Mouse (Mus musculus) left cerebral cortex, adult 9 months (tissue): Measurements from ENCODE around the gene Unc80.
A peak's percentile ranks its signal among the peaks of the same experiment; 100 is the strongest.
"Not testable (repeated sequence)": the region's sequence is repeated elsewhere in the genome, so short reads cannot be mapped to it uniquely, and the experiment has no call there.

Experiments used
- DNase-seq, 2 experiments: peaks; one replicate each; pipeline ENCODE4 v3.0.0; 2022; ENCODE audit warnings: low spot score in 2 of 2

The Unc80 gene

GRCm38 (mm10) chr1:66617188-66617587 lies 149.0 kb downstream of the Unc80 start:
- DNase-seq, result no peak

GRCm38 (mm10) chr1:66638177-66638576 lies 170.0 kb downstream of the Unc80 start:
- no peak for DNase-seq

GRCm38 (mm10) chr1:66646894-66647293 lies 178.7 kb downstream of the Unc80 start:
- DNase-seq, result no peak

GRCm38 (mm10) chr1:66649568-66649967 lies 181.4 kb downstream of the Unc80 start:
- DNase-seq, result peak; percentile 39 to 63

- no peak for DNase-seq
Measured at GRCm38 (mm10) chr1:66650006-66650405, 181.8 kb downstream of the Unc80 start.

- DNase-seq, result no peak
Measured at GRCm38 (mm10) chr1:66655119-66655746, 187.1 kb downstream of the Unc80 start.

- DNase-seq, result no peak
Measured at GRCm38 (mm10) chr1:66655747-66656119, 187.6 kb downstream of the Unc80 start.

- DNase-seq, result no peak
Measured at GRCm38 (mm10) chr1:66671475-66671874, 203.3 kb downstream of the Unc80 start.

GRCm38 (mm10) chr1:66672812-66673211 lies 204.6 kb downstream of the Unc80 start:
- DNase-seq, result no peak

GRCm38 (mm10) chr1:66677928-66678327 lies 209.8 kb downstream of the Unc80 start:
- DNase-seq, result no peak

GRCm38 (mm10) chr1:66678662-66679061 lies 210.5 kb downstream of the Unc80 start:
- DNase-seq, result no peak

- no peak for DNase-seq
Measured at GRCm38 (mm10) chr1:66682974-66683373, 214.8 kb downstream of the Unc80 start.

GRCm38 (mm10) chr1:66691772-66692171 lies 223.6 kb downstream of the Unc80 start:
- DNase-seq, result no peak

GRCm38 (mm10) chr1:66692308-66692707 lies 224.1 kb downstream of the Unc80 start:
- no peak for DNase-seq

- DNase-seq, result no peak
Measured at GRCm38 (mm10) chr1:66692780-66693392, 224.7 kb downstream of the Unc80 start.

- DNase-seq, result no peak
Measured at GRCm38 (mm10) chr1:66694266-66694665, 226.1 kb downstream of the Unc80 start.

- DNase-seq, result no peak
Measured at GRCm38 (mm10) chr1:66695296-66695695, 227.1 kb downstream of the Unc80 start.

- not testable (repeated sequence) for DNase-seq
Measured at GRCm38 (mm10) chr1:66699630-66700029, 231.5 kb downstream of the Unc80 start.

- DNase-seq, result no peak
Measured at GRCm38 (mm10) chr1:66700149-66700692, 232.1 kb downstream of the Unc80 start.

GRCm38 (mm10) chr1:66700693-66701575 lies 232.8 kb downstream of the Unc80 start, which contains the start of gene Rpe:
TSS of gene Rpe (plus strand) at chr1:66700831.
- DNase-seq, result peak; percentile 73 to 86

- DNase-seq, result no peak
Measured at GRCm38 (mm10) chr1:66701576-66701940, 233.4 kb downstream of the Unc80 start.

GRCm38 (mm10) chr1:66702623-66703345 lies 234.6 kb downstream of the Unc80 start:
- DNase-seq, result no peak
